Mouse (Mus musculus) neural tube, embryonic 12.5 days (tissue): Measurements from ENCODE around the gene Ube2c. TPM values are rescaled to one million over a fixed set of nuclear protein-coding genes. Genes with fewer than 3 reads are reported as not detected.
A peak's percentile ranks its signal among the peaks of the same experiment; 100 is the strongest.

Source experiments
- ATAC-seq: fragments of 200-750 bp; cut with Nextera tagmentation; 2 replicates; pipeline ENCODE4 v1.8.0; 2017; ENCODE audit warnings: low read depth, mild to moderate bottlenecking, moderate TSS enrichment, moderate library complexity; ENCODE audit not compliant: low FRiP score
- H3K27ac ChIP-seq: fragments of 300-500 bp; sonication (generic); 2 replicates; pipeline ENCODE4 v1.5.1; 2016
- H3K27me3 ChIP-seq: fragments of 300-500 bp; sonication (generic); replicated peaks from 2 replicates; pipeline ENCODE4 v1.6.1; 2016; ENCODE audit warnings: mild to moderate bottlenecking
- H3K36me3 ChIP-seq: fragments of 300-500 bp; sonication (generic); 2 replicates; pipeline ENCODE4 v1.6.1; 2016; ENCODE audit warnings: mild to moderate bottlenecking
- H3K4me1 ChIP-seq: fragments of 300-500 bp; sonication (generic); 2 replicates; pipeline ENCODE4 v1.6.1; 2016
- H3K4me2 ChIP-seq: fragments of 300-500 bp; sonication (generic); replicated peaks from 2 replicates; pipeline ENCODE4 v1.6.1; 2016; ENCODE audit warnings: mild to moderate bottlenecking
- H3K4me3 ChIP-seq: fragments of 300-500 bp; sonication (generic); 2 replicates; pipeline ENCODE4 v1.5.1; 2016
- H3K9ac ChIP-seq: fragments of 300-500 bp; sonication (generic); 2 replicates; pipeline ENCODE4 v1.6.1; 2016; ENCODE audit warnings: mild to moderate bottlenecking
- H3K9me3 ChIP-seq: fragments of 300-500 bp; sonication (generic); 2 replicates; pipeline ENCODE4 v1.6.1; 2016; ENCODE audit warnings: mild to moderate bottlenecking
- WGBS: fragments of 180-500 bp; shearing (Covaris S2); methylation state at CpG from one replicate; pipeline ENCODE4 v1.1.7; 2016; 5-methylcytosine and 5-hydroxymethylcytosine counted together
- polyA plus RNA-seq: library from polyadenylated mRNA; unstranded; fragments of >200 nt; fragmentation: Nextera tagmentation; extraction: Ambion mirVana; gene quantifications from 2 replicates; pipeline ENCODE4 v1.2.1, GENCODE M21; 2016

Ube2c gene
- polyA plus RNA-seq, 1 experiment from 2014 or later, result 311 TPM

GRCm38 (mm10) chr2:164746693-164747092 is 23.0 kb upstream of the Ube2c start:
- Histone ChIP-seq H3K4me2 (peak overlapping the region; percentile 85), H3K9ac (peak overlapping the region; percentile 88), H3K27me3 (no peaks in the 10 kb centered on the region), H3K4me3 (peak overlapping the region; percentile 98), H3K27ac (no peak overlapping the region), H3K9me3 (no peaks in the 10 kb centered on the region), H3K4me1 (peaks cover 22% of the 10 kb centered on the region), H3K36me3 (peaks cover 36% of the 10 kb centered on the region)
- WGBS, result 58% methylated on average over 8 of the region's 8 CpGs
- no peak for ATAC-seq

GRCm38 (mm10) chr2:164748191-164748590 is 21.5 kb upstream of the Ube2c start:
- peaks cover 22% of the 10 kb centered on the region for H3K4me1 ChIP-seq
- H3K27ac ChIP-seq, result no peak overlapping the region
- H3K36me3 ChIP-seq, result peaks cover 49% of the 10 kb centered on the region
- H3K4me3 ChIP-seq, result no peak overlapping the region
- 86% methylated on average over 4 of the region's 4 CpGs for WGBS
- ATAC-seq, result no peak
- H3K4me2 ChIP-seq, result no peak overlapping the region
- no peak overlapping the region for H3K9ac ChIP-seq
- H3K9me3 ChIP-seq, result no peaks in the 10 kb centered on the region
- H3K27me3 ChIP-seq, result no peaks in the 10 kb centered on the region

GRCm38 (mm10) chr2:164748991-164749390 is 20.7 kb upstream of the Ube2c start:
- no peak for ATAC-seq
- 88% methylated on average over 6 of the region's 6 CpGs for WGBS
- Histone ChIP-seq H3K4me1 (peaks cover 22% of the 10 kb centered on the region), H3K4me3 (no peak overlapping the region), H3K27ac (no peak overlapping the region), H3K9me3 (no peaks in the 10 kb centered on the region), H3K36me3 (peaks cover 57% of the 10 kb centered on the region), H3K27me3 (no peaks in the 10 kb centered on the region), H3K9ac (no peak overlapping the region), H3K4me2 (no peak overlapping the region)

- Histone ChIP-seq H3K27ac (no peak overlapping the region), H3K9ac (no peak overlapping the region), H3K9me3 (no peaks in the 10 kb centered on the region), H3K4me3 (no peak overlapping the region), H3K4me2 (no peak overlapping the region), H3K27me3 (no peaks in the 10 kb centered on the region), H3K36me3 (peaks cover 91% of the 10 kb centered on the region), H3K4me1 (peaks cover 6% of the 10 kb centered on the region; the same call in 1 of the 2 replicates)
- no peak for ATAC-seq
- WGBS, result 93% methylated on average over 2 of the region's 2 CpGs
Measured at GRCm38 (mm10) chr2:164752454-164752853, 17.2 kb upstream of the Ube2c start.

- Histone ChIP-seq H3K36me3 (peaks cover 93% of the 10 kb centered on the region), H3K4me1 (no peaks in the 10 kb centered on the region), H3K27ac (no peak overlapping the region), H3K9ac (no peak overlapping the region), H3K27me3 (no peaks in the 10 kb centered on the region), H3K9me3 (no peaks in the 10 kb centered on the region), H3K4me3 (no peak overlapping the region), H3K4me2 (no peak overlapping the region)
- WGBS, result 86% methylated on average over 11 of the region's 11 CpGs
- no peak for ATAC-seq
Measured at GRCm38 (mm10) chr2:164754105-164754504, 15.6 kb upstream of the Ube2c start.

GRCm38 (mm10) chr2:164754800-164755199 is 14.9 kb upstream of the Ube2c start:
- peaks cover 97% of the 10 kb centered on the region for H3K36me3 ChIP-seq
- no peak for ATAC-seq
- H3K4me3 ChIP-seq, result no peak overlapping the region
- 91% methylated on average over 2 of the region's 2 CpGs for WGBS
- no peaks in the 10 kb centered on the region for H3K9me3 ChIP-seq
- no peak overlapping the region for H3K27ac ChIP-seq
- H3K9ac ChIP-seq, result no peak overlapping the region
- H3K4me2 ChIP-seq, result no peak overlapping the region
- no peaks in the 10 kb centered on the region for H3K27me3 ChIP-seq
- H3K4me1 ChIP-seq, result no peaks in the 10 kb centered on the region

GRCm38 (mm10) chr2:164757841-164758240 is 11.9 kb upstream of the Ube2c start:
- no peaks in the 10 kb centered on the region for H3K9me3 ChIP-seq
- peaks cover 97% of the 10 kb centered on the region for H3K36me3 ChIP-seq
- no peak overlapping the region for H3K4me3 ChIP-seq
- no peaks in the 10 kb centered on the region for H3K27me3 ChIP-seq
- no peak overlapping the region for H3K9ac ChIP-seq
- H3K27ac ChIP-seq, result no peak overlapping the region
- no peaks in the 10 kb centered on the region for H3K4me1 ChIP-seq
- ATAC-seq, result no peak
- H3K4me2 ChIP-seq, result no peak overlapping the region
- WGBS, result 91% methylated on average over 11 of the region's 11 CpGs

GRCm38 (mm10) chr2:164758692-164759091 is 11.0 kb upstream of the Ube2c start:
- H3K4me2 ChIP-seq, result no peak overlapping the region
- no peak overlapping the region for H3K4me3 ChIP-seq
- no peaks in the 10 kb centered on the region for H3K4me1 ChIP-seq
- WGBS, result 68% methylated on average over 1 of the region's 1 CpGs
- H3K27me3 ChIP-seq, result no peaks in the 10 kb centered on the region
- no peak overlapping the region for H3K9ac ChIP-seq
- no peaks in the 10 kb centered on the region for H3K9me3 ChIP-seq
- H3K27ac ChIP-seq, result no peak overlapping the region
- H3K36me3 ChIP-seq, result peaks cover 98% of the 10 kb centered on the region
- no peak for ATAC-seq

- Histone ChIP-seq H3K27me3 (no peaks in the 10 kb centered on the region), H3K27ac (no peak overlapping the region), H3K9ac (no peak overlapping the region), H3K4me3 (no peak overlapping the region), H3K4me2 (no peak overlapping the region), H3K4me1 (no peaks in the 10 kb centered on the region), H3K36me3 (peaks cover 91% of the 10 kb centered on the region), H3K9me3 (no peaks in the 10 kb centered on the region)
- WGBS, result 88% methylated on average over 4 of the region's 4 CpGs
- no peak for ATAC-seq
Measured at GRCm38 (mm10) chr2:164760059-164760833, 9.5 kb upstream of the Ube2c start.

- H3K27ac ChIP-seq, result no peak overlapping the region
- H3K9me3 ChIP-seq, result no peaks in the 10 kb centered on the region
- no peaks in the 10 kb centered on the region for H3K27me3 ChIP-seq
- H3K4me2 ChIP-seq, result no peak overlapping the region
- H3K4me3 ChIP-seq, result no peak overlapping the region
- H3K9ac ChIP-seq, result no peak overlapping the region
- H3K36me3 ChIP-seq, result peaks cover 91% of the 10 kb centered on the region
- H3K4me1 ChIP-seq, result no peaks in the 10 kb centered on the region
- no peak for ATAC-seq
- 95% methylated on average over 2 of the region's 2 CpGs for WGBS
Measured at GRCm38 (mm10) chr2:164761502-164761901, 8.2 kb upstream of the Ube2c start.

GRCm38 (mm10) chr2:164761971-164762370 is 7.7 kb upstream of the Ube2c start:
- Histone ChIP-seq H3K4me3 (no peak overlapping the region), H3K9ac (no peak overlapping the region), H3K9me3 (no peaks in the 10 kb centered on the region), H3K4me2 (no peak overlapping the region), H3K4me1 (no peaks in the 10 kb centered on the region), H3K36me3 (peaks cover 91% of the 10 kb centered on the region), H3K27me3 (no peaks in the 10 kb centered on the region), H3K27ac (no peak overlapping the region)
- 97% methylated on average over 4 of the region's 4 CpGs for WGBS
- no peak for ATAC-seq

GRCm38 (mm10) chr2:164762593-164762992 is 7.1 kb upstream of the Ube2c start:
- 92% methylated on average over 7 of the region's 7 CpGs for WGBS
- Histone ChIP-seq H3K27ac (no peak overlapping the region), H3K27me3 (no peaks in the 10 kb centered on the region), H3K4me2 (no peak overlapping the region), H3K4me1 (no peaks in the 10 kb centered on the region), H3K9me3 (no peaks in the 10 kb centered on the region), H3K36me3 (peaks cover 91% of the 10 kb centered on the region), H3K4me3 (no peak overlapping the region), H3K9ac (no peak overlapping the region)
- no peak for ATAC-seq

- H3K36me3 ChIP-seq, result peaks cover 69% of the 10 kb centered on the region
- 85% methylated on average over 3 of the region's 3 CpGs for WGBS
Measured at GRCm38 (mm10) chr2:164765841-164766240, 3.9 kb upstream of the Ube2c start.

More at GRCm38 (mm10) chr2:164765841-164766240, 3.9 kb upstream of the Ube2c start:
- no peaks in the 10 kb centered on the region for H3K9me3 ChIP-seq
- no peak overlapping the region for H3K27ac ChIP-seq
- H3K27me3 ChIP-seq, result no peaks in the 10 kb centered on the region
- no peak overlapping the region for H3K4me2 ChIP-seq
- no peak overlapping the region for H3K9ac ChIP-seq
- ATAC-seq, result no peak
- H3K4me3 ChIP-seq, result no peak overlapping the region
- H3K4me1 ChIP-seq, result peaks cover 10% of the 10 kb centered on the region
